Mouse (Mus musculus) stomach, embryonic 14.5 days (tissue): Measurements from ENCODE around the gene Prdx6b. TPM values are rescaled to one million over a fixed set of nuclear protein-coding genes. Genes with fewer than 3 reads are reported as not detected.

Source experiments
- ATAC-seq: fragments of 200-750 bp; cut with Nextera tagmentation; 2 replicates; pipeline ENCODE4 v1.8.0; 2017; ENCODE audit warnings: low read depth, moderate TSS enrichment; ENCODE audit not compliant: insufficient number of reproducible peaks, insufficient read depth, low FRiP score
- H3K27ac ChIP-seq: fragments of 300-500 bp; sonication (generic); 2 replicates; pipeline ENCODE4 v1.5.1; 2014; ENCODE audit warnings: mild to moderate bottlenecking, low read length, moderate library complexity, mixed read lengths
- H3K27me3 ChIP-seq: fragments of 300-500 bp; sonication (generic); 2 replicates; pipeline ENCODE4 v1.6.1; 2014; ENCODE audit warnings: low read length, control low read depth, mixed read lengths; ENCODE audit not compliant: control insufficient read depth, insufficient read depth
- H3K36me3 ChIP-seq: fragments of 300-500 bp; sonication (generic); 2 replicates; pipeline ENCODE4 v1.6.1; 2014; ENCODE audit warnings: mild to moderate bottlenecking, control low read depth, low read length, moderate library complexity, mixed read lengths; ENCODE audit not compliant: control insufficient read depth, insufficient read depth
- H3K4me1 ChIP-seq: fragments of 300-500 bp; sonication (generic); 2 replicates; pipeline ENCODE4 v1.6.1; 2014; ENCODE audit warnings: low read length, control low read depth, mixed read lengths; ENCODE audit not compliant: control insufficient read depth, insufficient read depth
- H3K4me2 ChIP-seq: fragments of 300-500 bp; sonication (generic); replicated peaks from 2 replicates; pipeline ENCODE4 v1.6.1; 2014; ENCODE audit warnings: low read depth, low read length, control low read depth
- H3K4me3 ChIP-seq: fragments of 300-500 bp; sonication (generic); 2 replicates; pipeline ENCODE4 v1.5.1; 2014; ENCODE audit warnings: low read depth, low read length, control low read depth
- H3K9ac ChIP-seq: fragments of 300-500 bp; sonication (generic); replicated peaks from 2 replicates; pipeline ENCODE4 v1.6.1; 2014; ENCODE audit warnings: low read depth, mild to moderate bottlenecking, control low read depth, low read length, moderate library complexity, mixed read lengths
- H3K9me3 ChIP-seq: fragments of 300-500 bp; sonication (generic); 2 replicates; pipeline ENCODE4 v1.6.1; 2016; ENCODE audit warnings: low read depth, low read length, control low read depth; ENCODE audit not compliant: control insufficient read depth
- WGBS: fragments of 180-500 bp; shearing (Covaris S2); extraction: QIAGEN DNeasy Blood & Tissue Kit; methylation state at CpG from one replicate; pipeline ENCODE4 v1.1.7; 2014; 5-methylcytosine and 5-hydroxymethylcytosine counted together
- polyA plus RNA-seq: library from polyadenylated mRNA; unstranded; fragments of >200 nt; fragmentation: Nextera tagmentation; extraction: Ambion mirVana; gene quantifications from 2 replicates; pipeline ENCODE4 v1.2.1, GENCODE M21; 2014

The Prdx6b gene
- polyA plus RNA-seq, 1 experiment from 2014 or later, result not detected

DNA sequence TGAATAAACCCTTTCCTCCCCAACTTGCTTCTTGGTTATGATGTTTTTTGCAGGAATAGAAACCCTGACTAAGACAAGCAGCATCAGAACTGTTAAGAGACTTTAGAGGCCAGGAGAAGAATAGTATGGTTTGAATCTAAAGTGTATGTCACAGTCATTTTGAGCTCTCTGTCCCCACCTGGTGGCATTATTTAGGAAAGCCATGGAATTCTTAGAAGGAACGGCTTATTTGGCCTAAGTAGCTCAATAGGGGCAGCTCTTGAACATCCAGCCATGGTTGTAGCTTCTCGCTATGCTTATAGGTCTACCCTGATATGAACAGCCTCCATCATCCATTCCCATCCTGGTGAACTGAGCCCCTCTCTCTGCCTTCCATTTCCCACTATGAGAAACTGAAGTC lies 17.1 kb upstream of the Prdx6b start:
- no peak overlapping the region for H3K4me3 ChIP-seq
- H3K4me1 ChIP-seq, result no peaks in the 10 kb centered on the region
- no peaks in the 10 kb centered on the region for H3K9me3 ChIP-seq
- H3K4me2 ChIP-seq, result no peak overlapping the region
- no peak overlapping the region for H3K9ac ChIP-seq
- H3K27ac ChIP-seq, result no peak overlapping the region
- WGBS, result 41% methylated on average over 2 of the region's 2 CpGs
- H3K36me3 ChIP-seq, result no peaks in the 10 kb centered on the region
- no peak for ATAC-seq
- no peaks in the 10 kb centered on the region for H3K27me3 ChIP-seq

GRCm38 (mm10) chr2:80282214-80282613 lies 10.1 kb upstream of the Prdx6b start:
- Histone ChIP-seq H3K4me3 (no peak overlapping the region), H3K27ac (no peak overlapping the region), H3K4me1 (no peaks in the 10 kb centered on the region), H3K9me3 (no peaks in the 10 kb centered on the region), H3K36me3 (no peaks in the 10 kb centered on the region), H3K9ac (no peak overlapping the region), H3K27me3 (no peaks in the 10 kb centered on the region), H3K4me2 (no peak overlapping the region)
- WGBS, result 84% methylated on average over 2 of the region's 2 CpGs
- no peak for ATAC-seq

DNA sequence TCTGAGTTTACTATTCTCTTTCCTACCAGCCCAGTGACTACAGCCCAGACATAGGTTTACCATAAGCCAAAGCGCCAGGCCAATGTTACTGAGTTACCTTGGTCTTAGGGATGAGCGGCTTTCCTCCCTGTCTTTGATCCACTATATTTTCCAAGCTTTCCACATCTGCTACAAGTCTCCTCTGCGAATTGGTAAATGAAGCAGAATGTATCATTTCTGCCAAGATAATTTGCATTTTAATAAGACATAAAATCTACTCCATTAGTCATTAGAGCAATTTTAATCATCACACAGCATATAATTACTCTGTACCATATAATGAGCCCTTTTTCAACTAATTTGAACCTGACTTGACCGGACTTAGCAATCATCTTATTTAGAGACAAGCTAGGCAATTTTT lies 5.9 kb upstream of the Prdx6b start:
- no peaks in the 10 kb centered on the region for H3K36me3 ChIP-seq
- H3K27ac ChIP-seq, result no peak overlapping the region
- no peak for ATAC-seq
- no peak overlapping the region for H3K9ac ChIP-seq
- 87% methylated on average over 4 of the region's 4 CpGs for WGBS
- H3K4me1 ChIP-seq, result no peaks in the 10 kb centered on the region
- no peaks in the 10 kb centered on the region for H3K9me3 ChIP-seq
- H3K4me2 ChIP-seq, result no peak overlapping the region
- H3K27me3 ChIP-seq, result no peaks in the 10 kb centered on the region
- no peak overlapping the region for H3K4me3 ChIP-seq

DNA sequence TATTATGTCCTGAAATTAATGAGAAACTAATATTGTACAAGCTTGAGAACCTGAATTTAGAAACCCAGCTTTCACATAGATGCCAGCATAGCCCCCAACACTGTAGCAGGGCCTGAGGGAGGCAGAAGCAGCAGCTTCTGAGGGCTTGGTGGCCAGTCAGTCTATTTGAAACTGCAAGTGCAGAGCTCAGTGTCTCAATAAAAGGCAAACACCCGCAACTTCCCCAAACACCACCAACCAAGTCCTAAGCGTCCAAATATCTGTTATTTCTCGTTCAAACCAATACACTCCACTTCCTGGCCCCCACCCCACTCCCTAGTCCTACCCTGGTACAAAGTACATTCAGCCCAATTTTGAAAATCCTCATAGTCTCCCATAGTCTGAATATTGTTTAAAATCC lies 6.1 kb downstream of the Prdx6b start:
- Histone ChIP-seq H3K36me3 (no peaks in the 10 kb centered on the region), H3K27ac (no peak overlapping the region), H3K27me3 (no peaks in the 10 kb centered on the region), H3K4me2 (no peak overlapping the region), H3K4me3 (no peak overlapping the region), H3K9me3 (no peaks in the 10 kb centered on the region), H3K9ac (no peak overlapping the region), H3K4me1 (no peaks in the 10 kb centered on the region)
- ATAC-seq, result no peak
- WGBS, result 76% methylated on average over 3 of the region's 3 CpGs

GRCm38 (mm10) chr2:80300806-80301205 lies 8.5 kb downstream of the Prdx6b start:
- no peaks in the 10 kb centered on the region for H3K4me1 ChIP-seq
- no peaks in the 10 kb centered on the region for H3K27me3 ChIP-seq
- ATAC-seq, result no peak
- whole genome bisulfite sequencing, result 56% methylated on average over 4 of the region's 4 CpGs
- no peak overlapping the region for H3K4me2 ChIP-seq
- no peak overlapping the region for H3K4me3 ChIP-seq
- no peak overlapping the region for H3K27ac ChIP-seq
- H3K36me3 ChIP-seq, result no peaks in the 10 kb centered on the region
- no peak overlapping the region for H3K9ac ChIP-seq
- no peaks in the 10 kb centered on the region for H3K9me3 ChIP-seq

GRCm38 (mm10) chr2:80303957-80304356 lies 11.7 kb downstream of the Prdx6b start:
- no peaks in the 10 kb centered on the region for H3K27me3 ChIP-seq
- 90% methylated on average over 2 of the region's 2 CpGs for WGBS
- no peaks in the 10 kb centered on the region for H3K36me3 ChIP-seq
- H3K9ac ChIP-seq, result no peak overlapping the region
- no peak overlapping the region for H3K4me2 ChIP-seq
- no peaks in the 10 kb centered on the region for H3K9me3 ChIP-seq
- no peak overlapping the region for H3K27ac ChIP-seq
- H3K4me1 ChIP-seq, result no peaks in the 10 kb centered on the region
- no peak for ATAC-seq
- no peak overlapping the region for H3K4me3 ChIP-seq

DNA sequence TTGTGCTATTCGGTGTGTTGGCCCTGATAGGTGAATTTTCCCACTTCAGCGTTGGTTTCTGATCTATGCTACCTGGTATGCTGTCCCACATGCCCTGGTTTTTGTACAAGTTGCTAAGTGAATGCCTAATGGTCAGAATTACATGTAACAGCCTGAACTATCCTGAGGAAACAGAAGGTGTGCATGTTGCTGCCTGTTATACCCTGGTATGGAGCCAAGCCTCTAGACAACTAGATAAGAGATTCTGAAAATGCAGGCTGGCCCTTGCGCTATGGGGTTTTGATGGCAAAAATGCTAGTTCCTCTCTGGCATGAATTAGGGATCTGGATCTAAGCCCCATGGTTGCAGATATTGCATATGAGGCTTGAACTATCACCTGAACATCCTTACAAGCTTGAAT lies 15.4 kb downstream of the Prdx6b start:
- Histone ChIP-seq H3K27me3 (no peaks in the 10 kb centered on the region), H3K4me3 (no peak overlapping the region), H3K9ac (no peak overlapping the region), H3K36me3 (no peaks in the 10 kb centered on the region), H3K9me3 (no peaks in the 10 kb centered on the region), H3K4me2 (no peak overlapping the region), H3K4me1 (no peaks in the 10 kb centered on the region), H3K27ac (no peak overlapping the region)
- 88% methylated on average over 3 of the region's 3 CpGs for WGBS
- ATAC-seq, result no peak

- H3K27ac ChIP-seq, result no peak overlapping the region
- no peak for ATAC-seq
- WGBS, result 68% methylated on average over 4 of the region's 4 CpGs
Observed at GRCm38 (mm10) chr2:80309775-80310174, 17.5 kb downstream of the Prdx6b start.

GRCm38 (mm10) chr2:80310772-80311171 lies 18.5 kb downstream of the Prdx6b start:
- 56% methylated on average over 4 of the region's 4 CpGs for WGBS
- Histone ChIP-seq H3K4me2 (no peak overlapping the region), H3K4me1 (no peaks in the 10 kb centered on the region), H3K27ac (no peak overlapping the region), H3K9ac (no peak overlapping the region), H3K27me3 (no peaks in the 10 kb centered on the region), H3K36me3 (no peaks in the 10 kb centered on the region), H3K9me3 (no peaks in the 10 kb centered on the region), H3K4me3 (no peak overlapping the region)
- no peak for ATAC-seq

More at GRCm38 (mm10) chr2:80309775-80310174, 17.5 kb downstream of the Prdx6b start:
- H3K27me3 ChIP-seq, result no peaks in the 10 kb centered on the region
- H3K4me3 ChIP-seq, result no peak overlapping the region
- H3K4me1 ChIP-seq, result no peaks in the 10 kb centered on the region
- H3K36me3 ChIP-seq, result no peaks in the 10 kb centered on the region
- no peak overlapping the region for H3K4me2 ChIP-seq
- no peak overlapping the region for H3K9ac ChIP-seq
- no peaks in the 10 kb centered on the region for H3K9me3 ChIP-seq
